Mouse (Mus musculus) ES-Bruce4 (cell line): ENCODE data around the gene 1700022I11Rik.

Experiments used
- CTCF ChIP-seq: IDR thresholded peaks from one replicate; pipeline ENCODE4 v1.8.1; 2011; ENCODE audit warnings: low read depth, low read length
- EP300 ChIP-seq: IDR thresholded peaks from 2 replicates; pipeline ENCODE4 v1.6.1; 2011; ENCODE audit warnings: low read depth, low read length; ENCODE audit not compliant: insufficient read depth
- POLR2A ChIP-seq: IDR thresholded peaks from one replicate; pipeline ENCODE4 v1.8.1; 2011; ENCODE audit warnings: low read length; ENCODE audit not compliant: insufficient read depth

- TF ChIP-seq EP300 (no peak), CTCF (peak; percentile 92), POLR2A (no peak)
Observed at GRCm38 (mm10) chr4:42954297-42954696, 15.1 kb upstream of the 1700022I11Rik start.
